Mouse (Mus musculus) testis, adult 2 months (tissue): ENCODE results near the gene Ugt1a9.
"Not testable (repeated sequence)": the region's sequence is repeated elsewhere in the genome, so short reads cannot be mapped to it uniquely, and the experiment has no call there.

Experiments
- CTCF ChIP-seq: fragments of 200-500 bp; IDR thresholded peaks from 2 replicates; pipeline ENCODE4 v1.5.1; 2012; ENCODE audit warnings: low read depth, mild to moderate bottlenecking, inconsistent platforms, low read length, moderate library complexity; ENCODE audit not compliant: control insufficient read depth, insufficient read depth, insufficient replicate concordance
- POLR2A ChIP-seq: fragments of 200-500 bp; IDR thresholded peaks from 2 replicates; pipeline ENCODE4 v1.6.1; 2012; ENCODE audit warnings: low read depth, mild to moderate bottlenecking, inconsistent platforms, low read length, moderate library complexity; ENCODE audit not compliant: control insufficient read depth

DNA sequence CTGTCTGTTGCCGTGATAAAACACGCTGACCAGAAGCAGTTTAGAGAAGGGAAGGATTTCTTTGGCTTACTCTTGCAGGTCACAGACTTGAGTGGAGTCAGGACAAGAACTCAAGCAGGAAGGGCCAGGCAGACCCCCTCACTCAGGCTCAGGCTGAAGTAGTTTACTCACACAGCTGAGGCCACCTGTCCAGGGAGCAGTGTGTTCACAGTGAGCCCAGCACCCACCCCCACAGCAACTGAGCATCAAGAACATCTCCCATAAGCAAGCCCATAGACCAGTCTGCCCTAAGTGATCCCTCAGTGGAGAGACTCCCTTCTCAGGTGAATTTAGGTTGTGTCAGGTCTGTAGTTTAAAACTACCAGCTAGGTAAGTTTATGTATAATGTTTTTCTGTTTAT is 39.0 kb downstream of the Ugt1a9 start:
- TF ChIP-seq POLR2A, CTCF: not testable (repeated sequence)
